Mouse (Mus musculus): ENCODE results near the gene Alpk1. TPM values are rescaled to one million over a fixed set of nuclear protein-coding genes. Genes with fewer than 3 reads are reported as not detected.

Gene Alpk1
- total RNA-seq, 2 experiments from 2014 or later = 1.9 to 2.1 TPM

- DNase-seq (ENCODE audit: low spot score) = no peak
These were observed 36.5 kb downstream of the Alpk1 start for GRCm38 (mm10) chr3:127743614-127744365.

DNA sequence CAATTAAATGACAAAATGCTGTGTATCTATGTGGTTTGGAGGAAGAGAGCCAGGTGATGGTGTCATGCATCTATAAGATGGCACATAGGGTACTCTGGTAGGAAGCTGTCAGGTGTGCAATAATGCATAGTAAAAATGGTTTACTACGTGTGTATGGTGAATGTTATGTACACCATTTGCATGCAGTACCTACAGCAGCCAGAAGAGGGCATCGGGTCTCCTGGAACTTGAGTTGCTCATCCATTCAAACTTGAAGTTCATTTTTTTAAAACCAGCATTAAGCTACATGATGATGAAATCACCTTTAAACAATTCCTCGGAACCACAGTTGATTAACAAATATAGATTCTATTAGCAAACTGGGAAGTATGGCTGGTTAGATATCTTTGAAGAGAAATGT lies 38.9 kb downstream of the Alpk1 start:
- no peak for DNase-seq (ENCODE audit: low spot score)

DNA sequence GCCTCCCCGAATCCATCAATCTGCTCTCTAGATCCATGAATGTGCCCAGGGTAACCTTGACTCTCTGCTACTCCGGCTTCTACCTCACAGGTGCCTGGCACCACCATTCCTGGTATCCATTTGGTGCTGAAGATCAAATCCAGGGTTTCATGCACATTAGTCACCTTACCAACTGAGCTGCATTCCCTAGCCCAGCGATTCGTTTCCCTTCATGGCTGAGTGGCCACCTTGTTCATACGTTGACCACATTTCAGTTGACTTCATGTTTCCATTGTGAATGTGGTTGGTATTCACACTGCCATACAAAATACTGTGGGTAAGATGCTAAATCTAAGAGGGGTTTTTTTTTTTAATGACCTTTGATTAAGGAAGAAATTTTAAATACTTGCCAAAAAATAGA lies 42.5 kb downstream of the Alpk1 start:
- DNase-seq (ENCODE audit: low spot score) = no peak

- no peak for DNase-seq (ENCODE audit: low spot score)
These were observed 44.9 kb downstream of the Alpk1 start for GRCm38 (mm10) chr3:127735395-127735794.

- no peak for DNase-seq (ENCODE audit: low spot score)
These were observed 50.7 kb downstream of the Alpk1 start for GRCm38 (mm10) chr3:127729513-127730137.

- DNase-seq (ENCODE audit: low spot score) = no peak
These were observed 51.3 kb downstream of the Alpk1 start for GRCm38 (mm10) chr3:127728851-127729512.

DNA sequence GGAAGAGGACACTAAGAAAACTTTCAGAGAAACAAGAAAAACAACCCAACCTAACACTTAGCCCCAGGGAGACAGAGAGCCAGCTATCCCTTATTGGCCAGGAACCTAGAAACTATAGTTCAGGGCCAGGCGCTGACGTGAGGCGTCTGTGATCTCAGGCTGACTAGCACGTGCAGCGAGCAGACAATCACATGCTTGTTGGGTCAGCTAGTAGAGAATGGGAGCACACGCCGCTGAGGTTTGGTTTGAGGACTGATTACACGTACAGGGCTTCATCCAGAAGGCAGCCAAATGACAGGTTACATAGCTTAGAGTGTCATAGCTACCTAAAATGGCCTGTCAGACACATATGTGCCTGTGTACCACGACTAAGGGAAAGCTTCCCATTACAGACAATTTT lies 52.3 kb downstream of the Alpk1 start:
- DNase-seq (ENCODE audit: low spot score) = no peak

DNA sequence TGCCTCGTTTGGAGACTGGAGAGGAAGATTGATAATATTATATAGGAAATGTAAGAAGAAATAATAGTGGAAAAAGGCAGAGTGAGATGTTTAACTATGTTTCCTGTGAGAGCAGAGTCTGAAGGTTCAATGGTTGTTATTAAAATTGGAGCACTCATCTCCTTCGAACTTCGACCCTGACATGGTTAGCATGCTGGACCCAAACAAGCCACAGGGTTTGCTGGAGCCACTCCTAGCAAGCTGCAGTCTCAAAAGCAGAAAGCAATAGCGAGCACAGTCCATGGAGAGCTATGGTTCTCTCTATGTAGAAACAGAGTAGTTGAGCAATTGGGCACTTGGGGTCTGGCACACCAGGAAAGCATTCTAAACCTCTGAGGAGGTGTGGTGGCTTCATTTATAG lies 59.4 kb downstream of the Alpk1 start:
- no peak for DNase-seq (ENCODE audit: low spot score)

DNA sequence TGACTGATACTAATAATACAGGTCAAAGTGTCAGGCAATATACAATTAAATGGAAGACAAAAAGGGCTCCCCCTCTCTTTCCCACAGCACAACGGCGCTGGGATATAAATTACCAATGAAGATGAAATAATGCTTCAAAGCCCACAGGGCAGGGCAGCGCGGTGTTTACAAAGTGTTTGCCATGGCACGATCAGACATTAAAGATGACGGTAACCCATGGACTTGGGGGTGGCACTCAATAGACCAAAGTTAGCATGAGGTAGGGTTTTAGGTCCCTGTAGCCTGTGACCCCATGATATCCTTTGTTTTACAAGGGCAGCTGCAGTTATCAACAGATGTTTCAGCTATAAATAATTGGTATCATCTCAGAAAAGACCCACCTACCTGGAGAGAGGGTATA lies 60.3 kb downstream of the Alpk1 start:
- DNase-seq (ENCODE audit: low spot score) = no peak

DNA sequence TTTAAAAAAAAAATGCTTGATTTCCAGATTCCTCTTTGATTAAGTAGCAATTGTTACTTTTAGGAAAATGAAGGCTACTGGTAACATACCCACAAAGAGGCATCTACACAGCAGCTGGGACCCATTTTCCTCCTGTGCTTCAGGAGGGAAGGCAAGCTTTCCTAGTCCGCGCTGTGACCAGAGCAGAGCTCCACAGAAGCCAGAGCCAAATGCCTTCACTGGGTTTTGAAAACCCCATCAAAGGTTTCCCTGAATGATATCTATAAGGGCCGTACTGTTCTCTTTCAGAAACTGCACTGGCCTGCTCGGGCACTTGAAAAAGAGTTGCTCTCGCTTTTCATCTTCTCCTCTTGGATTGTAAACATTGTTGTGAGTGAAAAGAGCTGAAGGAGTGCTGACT lies 60.7 kb downstream of the Alpk1 start:
- no peak for DNase-seq (ENCODE audit: low spot score)

DNA sequence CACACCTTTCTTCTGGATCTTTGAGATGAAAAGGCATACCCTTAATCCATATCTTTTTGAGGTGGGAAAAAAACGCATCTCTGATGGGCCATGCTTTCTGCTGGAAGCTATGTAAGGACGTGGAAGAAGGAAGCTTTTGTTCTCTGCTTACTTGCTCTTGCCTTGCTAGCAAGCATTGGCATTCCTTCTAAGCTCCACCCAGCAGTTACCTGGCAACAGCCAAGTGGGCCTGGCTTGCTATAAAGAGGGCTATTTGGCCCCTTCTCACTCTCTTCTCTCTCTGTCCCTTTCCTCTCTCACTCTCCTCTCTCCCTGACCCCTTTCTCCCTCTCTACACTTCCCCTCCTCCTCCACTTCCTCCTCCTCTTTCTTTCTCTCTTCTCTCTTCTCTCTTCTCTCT lies 63.6 kb downstream of the Alpk1 start:
- no peak for DNase-seq (ENCODE audit: low spot score)

- DNase-seq (ENCODE audit: low spot score) = no peak
These were observed 67.2 kb downstream of the Alpk1 start for GRCm38 (mm10) chr3:127713112-127713511.

DNA sequence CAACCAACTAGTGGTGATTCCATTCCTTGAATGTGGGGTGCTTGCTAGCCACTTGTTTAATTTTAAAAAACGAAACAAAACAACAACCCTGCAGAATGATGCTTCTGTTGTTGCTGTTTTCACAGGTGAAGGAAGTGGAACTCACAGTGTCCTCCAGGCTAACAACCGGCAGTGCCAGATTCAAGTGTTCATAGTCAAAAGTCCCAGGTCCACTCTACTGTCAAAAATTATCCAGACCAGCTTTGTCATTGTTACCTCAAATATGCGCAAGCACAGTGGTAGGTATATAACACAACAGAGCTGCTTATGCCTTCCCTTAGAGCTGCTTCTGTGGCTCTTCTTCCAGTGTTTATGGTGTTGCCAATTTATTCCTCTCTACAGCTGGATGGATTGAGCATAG lies 68.8 kb downstream of the Alpk1 start:
- no peak for DNase-seq (ENCODE audit: low spot score)

DNA sequence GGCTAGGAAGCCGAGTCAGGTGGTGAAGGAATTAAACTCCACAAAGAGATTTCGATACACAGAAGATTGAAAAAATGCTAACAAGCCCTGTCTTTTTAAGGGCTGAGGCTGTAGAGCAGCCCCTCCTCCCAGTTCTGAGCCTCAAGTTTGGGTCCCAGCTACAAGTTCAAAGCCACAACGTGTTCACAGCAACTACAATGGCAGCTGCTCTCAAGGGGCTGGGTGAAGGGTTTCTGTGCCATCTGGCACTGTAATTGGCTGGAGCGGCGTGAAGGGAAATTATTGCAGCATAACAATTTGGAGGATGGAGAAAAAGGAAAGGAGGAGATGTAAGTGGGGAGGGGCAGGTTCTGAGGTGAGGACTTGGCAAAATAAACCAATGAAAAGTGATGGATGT lies 73.2 kb downstream of the Alpk1 start:
- DNase-seq (ENCODE audit: low spot score) = no peak

- DNase-seq (ENCODE audit: low spot score) = no peak
These were observed 73.8 kb downstream of the Alpk1 start for GRCm38 (mm10) chr3:127706445-127707088.

DNA sequence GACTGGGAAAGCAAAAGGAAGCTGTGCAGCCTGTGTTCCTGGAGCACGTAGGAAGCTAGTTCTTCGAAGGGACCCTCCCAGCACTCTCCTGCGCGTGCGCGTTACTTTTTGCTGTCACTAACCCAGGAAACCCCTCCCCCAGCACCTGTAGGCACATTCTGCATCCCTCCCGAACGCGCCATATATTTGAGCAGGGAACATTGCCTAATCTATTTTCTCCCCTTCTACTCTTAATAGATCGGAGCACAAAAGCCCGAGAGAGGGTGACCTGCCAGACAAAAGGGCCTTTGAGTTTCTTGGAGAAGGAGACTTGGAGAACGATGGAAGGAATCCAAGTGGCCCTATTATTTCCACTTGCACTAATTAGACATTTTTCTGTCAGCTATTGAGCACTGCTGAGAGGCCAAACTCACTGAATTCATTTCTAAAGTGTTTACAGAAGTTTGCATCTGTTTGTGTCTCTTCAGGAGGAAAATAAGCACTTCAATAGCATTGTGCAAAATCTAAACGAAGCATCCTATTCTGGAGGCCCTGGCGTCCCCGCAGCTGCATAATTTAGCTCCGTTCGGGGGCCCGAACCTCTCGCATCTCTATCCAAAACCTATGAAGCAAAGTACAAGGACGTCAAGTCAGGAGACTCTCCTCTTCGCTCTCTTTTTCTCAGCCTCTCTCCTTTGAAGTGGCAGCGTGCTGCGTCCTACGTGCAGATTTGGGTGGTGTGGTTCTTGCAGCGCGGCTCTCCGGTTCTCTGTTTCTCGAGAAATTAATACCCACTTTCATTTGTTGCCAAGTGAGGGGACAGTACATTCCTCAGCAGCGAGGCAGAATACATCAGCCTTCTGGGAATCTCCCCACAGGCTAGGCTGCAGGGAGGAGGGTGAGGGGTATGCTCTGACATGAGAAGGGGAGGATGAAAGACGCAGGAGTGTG lies 74.5 kb downstream of the Alpk1 start:
- no peak for DNase-seq (ENCODE audit: low spot score)

DNA sequence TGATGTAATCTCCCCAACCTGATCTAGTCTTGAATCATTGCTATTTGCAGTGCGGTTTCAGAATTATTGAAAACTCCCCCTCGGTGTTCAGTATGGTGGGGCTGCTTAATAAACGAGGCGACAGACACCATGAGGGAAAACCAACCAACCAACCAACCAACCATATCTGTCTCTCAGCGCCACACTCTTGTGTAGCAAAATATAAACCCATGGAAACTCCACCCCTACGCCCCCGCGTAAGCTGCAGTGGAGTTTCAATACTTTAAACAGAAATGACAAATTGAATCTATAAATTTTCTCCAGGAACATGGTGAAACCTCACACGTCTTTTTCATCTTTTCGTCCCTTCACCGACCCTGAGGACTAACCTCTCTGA lies 75.2 kb downstream of the Alpk1 start:
- DNase-seq (ENCODE audit: low spot score) = no peak

GRCm38 (mm10) chr3:127701196-127701825 lies 79.0 kb downstream of the Alpk1 start:
- DNase-seq (ENCODE audit: low spot score) = no peak

GRCm38 (mm10) chr3:127698636-127699035 lies 81.7 kb downstream of the Alpk1 start:
- DNase-seq (ENCODE audit: low spot score) = no peak

DNA sequence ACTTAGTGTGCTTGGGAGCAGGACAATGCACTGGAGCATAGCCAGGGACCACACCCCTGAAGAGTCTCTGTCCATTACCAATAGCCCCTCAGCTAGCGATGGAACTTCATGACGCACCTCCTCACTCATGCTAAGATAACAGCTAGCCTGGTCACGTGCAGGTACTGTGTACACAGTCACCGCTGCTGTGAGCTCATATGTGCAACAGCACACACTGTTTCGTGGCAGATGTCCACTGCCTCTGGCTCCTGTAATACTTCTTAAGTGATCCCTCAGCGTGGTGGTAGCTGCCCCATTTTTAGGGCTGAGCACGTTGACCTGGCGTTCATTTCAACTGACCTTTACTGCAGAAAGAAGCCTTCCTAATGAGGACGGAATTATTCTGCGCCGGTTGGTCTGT lies 83.8 kb downstream of the Alpk1 start:
- no peak for DNase-seq (ENCODE audit: low spot score)
